Mouse (Mus musculus): ENCODE data around the gene Ddc.

Gene Ddc

GRCm38 (mm10) chr11:11823980-11824911 is 73.7 kb downstream of the Ddc start:
- DNase-seq (ENCODE audit: low read depth, low spot score), result no peak

- DNase-seq (ENCODE audit: low read depth, low spot score), result peak; percentile 90
These were observed 75.5 kb downstream of the Ddc start for GRCm38 (mm10) chr11:11822181-11823095.

GRCm38 (mm10) chr11:11821387-11821975 is 76.5 kb downstream of the Ddc start:
- peak; percentile 97 for DNase-seq (ENCODE audit: low read depth, low spot score)

GRCm38 (mm10) chr11:11820737-11821136 is 77.2 kb downstream of the Ddc start:
- no peak for DNase-seq (ENCODE audit: low read depth, low spot score)

GRCm38 (mm10) chr11:11820251-11820650 is 77.7 kb downstream of the Ddc start:
- DNase-seq (ENCODE audit: low read depth, low spot score), result peak; percentile 94

GRCm38 (mm10) chr11:11819206-11819605 is 78.7 kb downstream of the Ddc start:
- DNase-seq (ENCODE audit: low read depth, low spot score), result no peak

- DNase-seq (ENCODE audit: low read depth, low spot score), result no peak
These were observed 79.1 kb downstream of the Ddc start for GRCm38 (mm10) chr11:11818797-11819196.

- DNase-seq (ENCODE audit: low read depth, low spot score), result no peak
These were observed 82.2 kb downstream of the Ddc start for GRCm38 (mm10) chr11:11815737-11816136.

GRCm38 (mm10) chr11:11811906-11812480 is 86.0 kb downstream of the Ddc start:
- peak; percentile 89 for DNase-seq (ENCODE audit: low read depth, low spot score)

GRCm38 (mm10) chr11:11809404-11810175 is 88.4 kb downstream of the Ddc start:
- DNase-seq (ENCODE audit: low read depth, low spot score), result peak; percentile 81

- DNase-seq (ENCODE audit: low read depth, low spot score), result peak; percentile 99
These were observed 89.0 kb downstream of the Ddc start, which contains the start of gene Fignl1 for GRCm38 (mm10) chr11:11808820-11809403. TSS of gene Fignl1 (minus strand) at chr11:11808962.

GRCm38 (mm10) chr11:11808035-11808819 is 89.7 kb downstream of the Ddc start:
- no peak for DNase-seq (ENCODE audit: low read depth, low spot score)

GRCm38 (mm10) chr11:11805951-11806350 is 92.0 kb downstream of the Ddc start:
- no peak for DNase-seq (ENCODE audit: low read depth, low spot score)

- no peak for DNase-seq (ENCODE audit: low read depth, low spot score)
These were observed 93.5 kb downstream of the Ddc start for GRCm38 (mm10) chr11:11804421-11804820.

- DNase-seq (ENCODE audit: low read depth, low spot score), result no peak
These were observed 96.9 kb downstream of the Ddc start for GRCm38 (mm10) chr11:11801067-11801466.

GRCm38 (mm10) chr11:11800304-11800703 is 97.6 kb downstream of the Ddc start:
- no peak for DNase-seq (ENCODE audit: low read depth, low spot score)

- no peak for DNase-seq (ENCODE audit: low read depth, low spot score)
These were observed 99.3 kb downstream of the Ddc start for GRCm38 (mm10) chr11:11798690-11799089.

GRCm38 (mm10) chr11:11794626-11795025 is 103.3 kb downstream of the Ddc start:
- DNase-seq (ENCODE audit: low read depth, low spot score), result no peak

- DNase-seq (ENCODE audit: low read depth, low spot score), result peak; percentile 89
These were observed 109.4 kb downstream of the Ddc start for GRCm38 (mm10) chr11:11788521-11788974.
